Mouse (Mus musculus) left cerebral cortex, adult 2 months (tissue): Measurements from ENCODE around the gene Krt33a. TPM values are rescaled to one million over a fixed set of nuclear protein-coding genes. Genes with fewer than 3 reads are reported as not detected.

Experiments used
- DNase-seq, 2 experiments: peaks; one replicate each; pipeline ENCODE4 v3.0.0; 2021 to 2022; ENCODE audit warnings: low spot score in 2 of 2, mixed read lengths in 1 of 2; ENCODE audit errors: extremely low spot score in 1 of 2
- H3K27ac ChIP-seq: fragments of 200-600 bp; 2 replicates; pipeline ENCODE4 v1.8.1; 2022
- H3K4me3 ChIP-seq: fragments of 200-600 bp; 2 replicates; pipeline ENCODE4 v1.8.1; 2022
- CTCF ChIP-seq: fragments of 200-600 bp; IDR thresholded peaks from 2 replicates; pipeline ENCODE4 v1.8.1; 2022; ENCODE audit warnings: antibody characterized with exemption, mild to moderate bottlenecking, moderate library complexity
- intact Hi-C: fragments of 180-260 bp; cut with DNase I; formaldehyde crosslinking; loops from one replicate; pipeline ENCODE4 v1.15.1; 2025
- long read RNA-seq, 2 experiments: library from polyadenylated mRNA; stranded (forward); transcript quantifications; one replicate each; pipeline ENCODE4 v2.0.0; 2021; ENCODE audit warnings: borderline mapping rate in 2 of 2
- total RNA-seq, 2 experiments: library from RNA; stranded (reverse); gene quantifications; 2 replicates each; pipeline ENCODE4 v1.2.3; 2021

Gene Krt33a
- total RNA-seq: not detected
- long read RNA-seq, experiment 1: 0 reads
- long read RNA-seq, experiment 2: 0 reads

DNA sequence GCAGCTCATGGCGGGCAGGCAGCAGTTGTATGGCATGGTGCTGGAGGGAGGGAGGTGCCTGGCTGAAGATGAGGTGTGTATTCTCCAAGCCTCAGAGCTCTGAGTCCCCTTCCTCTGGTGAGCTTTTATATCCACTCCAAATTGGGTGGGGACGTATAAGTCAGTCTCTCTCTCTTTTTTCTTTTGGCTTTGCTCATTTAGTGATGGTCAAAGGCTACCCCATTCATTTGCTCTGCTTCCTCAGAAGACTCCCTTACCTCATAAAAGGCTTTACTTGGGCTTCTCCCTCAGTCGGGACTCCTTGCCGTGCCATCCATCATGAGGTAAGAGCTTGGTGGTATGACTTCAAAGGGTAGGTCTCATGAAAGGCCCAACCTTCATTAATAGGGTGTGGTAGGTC is at the start of gene Krt33a:
TSS of gene Krt33a (minus strand) at position 101 of the 400 bp plus-strand sequence.
- no peak for DNase-seq
- intact Hi-C loops: no loop called here
- Histone ChIP-seq H3K4me3 (no peak within 1 kb of the TSS), H3K27ac (no peak within 1 kb of the TSS)
- TF ChIP-seq CTCF: no peak

DNA sequence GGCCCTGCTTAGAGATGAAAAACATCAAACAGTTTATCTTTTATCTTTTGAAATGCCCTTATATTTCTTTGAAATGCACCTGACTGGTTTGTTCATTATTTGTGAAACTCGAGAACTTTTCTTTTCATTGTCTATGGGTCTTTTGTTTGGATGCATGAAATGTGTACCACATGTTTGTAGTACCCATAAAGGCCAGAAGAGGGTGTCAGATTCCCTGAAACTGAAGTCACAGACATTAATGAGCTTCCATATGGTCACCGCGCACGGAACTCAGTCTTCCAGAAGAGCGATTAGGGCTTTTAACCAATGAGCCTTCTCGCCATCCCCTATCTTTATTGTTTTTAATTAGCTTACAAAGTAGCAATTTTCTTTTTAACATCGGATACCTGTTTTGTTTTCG is 42.9 kb upstream of the Krt33a start:
- intact Hi-C loops: no loop called here
- DNase-seq: no peak
- TF ChIP-seq CTCF: no peak; the same call in none of the 2 replicates
- Histone ChIP-seq H3K4me3 (no peak overlapping the region), H3K27ac (no peak overlapping the region)

DNA sequence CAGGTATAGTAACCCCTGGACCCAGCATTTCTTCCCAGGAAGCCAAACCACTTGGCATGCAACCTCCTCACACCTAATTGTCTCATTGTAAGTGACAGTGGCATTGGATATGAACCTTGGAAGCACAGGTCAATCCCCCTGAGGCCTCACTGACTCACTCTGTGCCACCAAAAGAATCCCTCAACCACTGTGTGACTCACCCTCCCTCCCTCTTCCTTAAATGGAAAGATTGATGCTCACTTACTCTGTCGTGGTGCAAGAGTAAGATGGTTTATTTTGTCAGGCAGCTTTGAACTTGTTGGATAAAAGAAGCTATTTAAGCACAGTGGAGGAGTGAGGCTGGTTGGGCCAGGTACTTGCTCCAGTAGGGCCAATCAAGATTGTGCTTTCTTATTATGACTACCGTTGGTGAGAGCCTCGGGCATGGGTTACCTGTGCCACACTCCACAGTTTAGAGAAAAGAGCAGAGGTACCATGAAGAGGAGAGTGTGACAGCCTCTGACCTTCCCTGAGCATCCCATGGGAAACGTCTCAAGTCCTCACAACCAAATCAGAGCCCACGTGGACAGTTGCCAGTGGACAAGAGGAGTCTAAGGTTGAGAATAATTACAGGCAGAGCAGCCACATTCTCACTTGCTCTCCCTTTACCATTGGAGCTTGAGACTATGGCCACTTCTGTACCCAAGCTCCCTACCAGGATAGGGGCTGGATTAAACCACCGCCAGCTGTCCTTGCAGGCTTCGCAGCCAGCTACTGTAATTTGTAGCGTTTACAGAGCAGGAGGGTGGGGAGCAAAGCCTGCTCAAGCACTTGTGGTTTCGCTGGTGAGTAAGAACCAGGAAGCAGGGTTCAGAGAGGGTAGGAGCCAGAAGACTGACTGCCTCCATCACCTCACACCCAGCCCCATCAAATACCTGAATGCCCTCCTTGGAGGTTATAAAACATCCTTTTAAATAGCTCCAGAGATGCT is 40.0 kb upstream of the Krt33a start:
- intact Hi-C loops: no loop called here
- H3K4me3 ChIP-seq: no peak overlapping the region
- no peak for DNase-seq
- no peak overlapping the region for H3K27ac ChIP-seq
- no peak for TF ChIP-seq CTCF

DNA sequence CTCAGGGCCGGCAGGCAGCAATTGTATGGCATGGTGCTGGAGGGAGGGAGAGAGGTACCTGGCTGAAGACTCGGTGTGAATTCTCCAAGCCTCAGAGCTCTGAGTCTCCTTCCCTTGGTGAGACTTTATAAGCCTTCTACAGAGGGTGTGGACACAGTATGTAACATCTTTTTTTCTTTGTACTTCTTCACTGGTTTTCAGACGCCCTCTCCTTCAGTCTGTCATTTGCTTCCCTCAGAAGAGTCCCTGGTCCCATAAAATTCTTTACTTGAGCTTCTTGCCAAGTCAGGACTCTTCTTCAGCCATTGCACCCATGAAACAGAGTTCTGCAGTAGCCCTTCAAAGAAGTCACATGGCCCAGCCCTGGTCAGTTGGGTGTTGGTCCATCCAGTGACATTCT is 34.4 kb upstream of the Krt33a start, which contains the start of gene Krt31:
TSS of gene Krt31 (minus strand) at position 101 of the 400 bp plus-strand sequence.
- TF ChIP-seq CTCF: no peak
- H3K4me3 ChIP-seq: no peak within 1 kb of the TSS
- intact Hi-C loops: no loop called here
- no peak for DNase-seq
- no peak within 1 kb of the TSS for H3K27ac ChIP-seq

DNA sequence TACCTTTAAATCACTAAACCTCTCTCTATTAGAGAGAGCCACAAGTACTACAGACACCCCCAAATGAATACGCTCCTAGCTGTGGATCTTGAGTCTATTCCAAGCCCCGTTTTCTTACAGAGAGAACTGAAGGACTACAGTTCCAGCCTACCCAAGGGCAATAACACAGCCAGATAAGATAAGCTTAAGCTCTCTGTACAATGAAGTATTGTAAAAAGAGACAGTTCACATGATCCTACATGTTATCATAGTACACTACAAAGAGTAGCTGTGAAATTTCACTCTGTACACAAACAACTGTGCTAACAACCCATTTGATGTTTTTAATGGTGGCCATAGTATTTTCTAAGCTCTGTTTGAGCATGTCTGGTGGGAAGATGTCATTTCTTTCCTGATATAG is 31.2 kb upstream of the Krt33a start:
- H3K27ac ChIP-seq: no peak overlapping the region
- intact Hi-C loops: no loop called here
- TF ChIP-seq CTCF: no peak
- H3K4me3 ChIP-seq: no peak overlapping the region
- DNase-seq: no peak

DNA sequence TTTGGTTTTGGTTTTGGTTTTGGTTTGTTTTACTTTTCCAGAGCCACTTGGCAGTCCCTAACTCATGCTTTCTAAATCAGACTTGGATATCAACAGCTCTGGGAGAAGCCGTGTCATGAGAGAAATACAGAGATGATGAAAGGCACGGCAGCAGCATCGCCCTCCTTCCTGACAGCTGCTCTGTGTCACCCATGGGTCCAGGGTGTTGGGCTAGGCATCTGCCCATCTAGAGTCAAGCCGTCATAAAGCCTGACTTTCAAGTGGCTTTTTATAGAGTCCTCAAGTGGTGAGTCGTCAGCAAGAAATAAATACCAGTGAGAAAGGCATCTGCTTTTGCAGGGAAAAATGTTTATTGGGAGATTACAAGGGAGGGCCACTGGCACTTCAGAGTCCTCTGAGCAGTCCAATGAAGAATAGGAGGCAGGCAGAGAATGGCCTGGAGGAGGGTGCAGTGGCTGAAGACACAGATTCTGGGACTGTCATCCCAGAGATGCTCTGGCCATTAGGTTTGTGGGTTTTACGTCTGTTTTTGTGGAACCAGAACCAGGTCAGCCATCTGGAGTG is 30.4 kb upstream of the Krt33a start:
- intact Hi-C loops: no loop called here
- TF ChIP-seq CTCF: no peak
- Histone ChIP-seq H3K27ac (no peak overlapping the region), H3K4me3 (no peak overlapping the region)
- no peak for DNase-seq

DNA sequence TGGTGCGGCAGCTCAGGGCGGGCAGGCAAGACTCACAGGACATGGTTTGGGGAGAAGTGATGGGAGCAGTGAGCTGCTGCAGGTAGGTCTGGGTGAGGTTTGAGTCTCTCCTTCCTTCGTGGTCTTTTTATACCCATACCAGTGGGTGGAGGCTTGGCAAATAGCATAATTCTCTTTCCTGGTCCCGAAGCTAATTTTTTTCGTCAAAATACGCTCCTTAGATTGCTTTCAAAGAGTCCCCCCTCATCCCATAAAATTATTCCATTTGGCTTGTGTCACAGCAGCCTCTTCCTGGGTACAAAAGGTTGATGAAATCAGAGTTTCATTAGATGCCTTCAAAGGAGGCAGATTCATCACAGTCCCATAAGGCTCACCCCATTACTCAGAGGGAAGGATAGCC is 25.4 kb upstream of the Krt33a start, which contains the start of gene Krt34:
TSS of gene Krt34 (minus strand) at position 101 of the 400 bp plus-strand sequence.
- no peak within 1 kb of the TSS for H3K27ac ChIP-seq
- H3K4me3 ChIP-seq: no peak within 1 kb of the TSS
- intact Hi-C loops: no loop called here
- DNase-seq: no peak
- TF ChIP-seq CTCF: no peak

DNA sequence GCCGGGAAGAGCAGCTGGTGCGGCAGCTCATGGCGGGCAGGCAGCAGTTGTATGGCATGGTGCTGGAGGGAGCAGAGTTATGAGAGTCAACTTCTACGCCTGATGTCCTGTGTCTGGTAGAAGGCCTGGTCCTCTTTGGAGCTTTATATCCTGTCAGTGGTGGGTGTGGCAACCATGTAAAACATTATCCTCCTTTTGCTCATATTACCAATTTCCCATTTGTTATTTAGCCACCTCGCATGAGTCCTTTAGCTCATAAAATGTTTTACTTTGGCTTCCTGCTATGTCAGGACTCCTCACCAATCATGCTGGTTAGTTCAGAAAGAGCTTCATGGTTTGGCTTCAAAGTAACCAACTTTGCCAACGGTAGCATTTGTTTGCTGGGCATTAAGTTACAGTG is 13.8 kb upstream of the Krt33a start, which contains the start of gene Krt33b:
TSS of gene Krt33b (minus strand) at position 101 of the 400 bp plus-strand sequence.
- no peak for DNase-seq
- intact Hi-C loops: no loop called here
- no peak for TF ChIP-seq CTCF

DNA sequence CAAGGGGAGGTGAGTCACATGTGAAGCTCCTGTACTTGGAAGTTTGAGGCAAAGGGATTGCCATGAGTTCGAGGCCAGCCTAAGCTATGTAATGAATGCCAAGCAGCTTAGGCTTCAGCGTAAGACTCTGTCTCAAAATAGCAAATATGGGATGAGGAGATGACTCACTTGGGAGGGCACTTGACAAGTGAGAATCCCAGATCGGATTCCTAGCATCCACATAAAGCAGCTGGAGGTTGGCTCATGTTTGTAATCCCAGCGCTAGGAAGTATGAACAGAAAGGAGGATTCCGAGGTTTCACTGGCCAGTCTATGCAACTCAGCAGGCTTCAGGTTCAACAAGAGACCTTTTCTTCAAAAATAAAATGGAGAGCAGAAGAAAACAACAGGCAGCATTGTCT is 5.4 kb upstream of the Krt33a start:
- intact Hi-C loops: no loop called here
- no peak overlapping the region for H3K4me3 ChIP-seq
- H3K27ac ChIP-seq: no peak overlapping the region
- DNase-seq: no peak
- no peak for TF ChIP-seq CTCF

More for the DNA sequence above, 13.8 kb upstream of the Krt33a start, which contains the start of gene Krt33b:
- Histone ChIP-seq H3K27ac (no peak within 1 kb of the TSS), H3K4me3 (no peak within 1 kb of the TSS)

DNA sequence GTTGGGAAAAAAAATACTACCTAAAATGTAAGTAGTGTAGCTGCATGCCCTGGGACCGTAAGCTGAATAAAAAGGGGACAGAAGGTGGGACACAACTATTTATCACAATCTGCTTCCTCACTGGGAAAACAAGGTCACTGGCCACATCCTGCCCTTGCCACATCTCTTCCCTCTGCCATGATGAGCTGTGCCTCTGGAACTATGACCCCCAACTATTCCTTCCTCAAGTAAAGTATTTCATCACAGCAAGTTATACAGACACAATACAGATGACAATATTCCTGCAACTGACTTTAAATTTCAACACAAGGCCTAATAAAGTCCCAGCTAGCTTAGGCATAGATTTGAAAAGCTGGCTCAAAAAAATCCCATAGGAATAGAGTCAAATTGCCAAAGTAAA is 3.5 kb upstream of the Krt33a start:
- no peak for TF ChIP-seq CTCF
- H3K27ac ChIP-seq: no peak overlapping the region
- intact Hi-C loops: no loop called here
- DNase-seq: no peak
- H3K4me3 ChIP-seq: no peak overlapping the region

DNA sequence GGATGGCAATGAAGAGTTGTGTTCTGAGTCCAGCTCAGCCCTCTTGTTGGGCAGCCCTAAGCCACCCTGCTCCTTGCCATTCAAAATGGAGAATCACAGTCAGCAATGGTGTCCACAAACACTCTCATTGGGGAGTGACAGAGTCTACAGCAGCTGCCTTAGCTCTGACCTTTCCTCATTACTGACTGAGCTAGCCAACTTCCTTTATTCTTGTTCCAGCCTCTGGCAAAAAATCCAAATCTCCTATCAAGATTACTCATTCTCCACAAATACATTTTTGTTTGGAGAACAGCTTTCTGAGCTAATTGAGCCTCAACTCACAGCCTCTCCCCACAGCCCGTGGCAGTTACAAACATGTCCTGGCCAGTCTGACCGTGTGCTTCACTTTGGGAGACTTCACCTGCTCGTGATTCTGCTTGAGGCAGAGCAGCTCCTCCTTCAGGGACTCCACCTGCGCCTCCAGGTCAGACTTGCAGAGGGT is 2.3 kb downstream of the Krt33a start:
- intact Hi-C loops: no loop called here
- no peak overlapping the region for H3K4me3 ChIP-seq
- TF ChIP-seq CTCF: no peak

DNA sequence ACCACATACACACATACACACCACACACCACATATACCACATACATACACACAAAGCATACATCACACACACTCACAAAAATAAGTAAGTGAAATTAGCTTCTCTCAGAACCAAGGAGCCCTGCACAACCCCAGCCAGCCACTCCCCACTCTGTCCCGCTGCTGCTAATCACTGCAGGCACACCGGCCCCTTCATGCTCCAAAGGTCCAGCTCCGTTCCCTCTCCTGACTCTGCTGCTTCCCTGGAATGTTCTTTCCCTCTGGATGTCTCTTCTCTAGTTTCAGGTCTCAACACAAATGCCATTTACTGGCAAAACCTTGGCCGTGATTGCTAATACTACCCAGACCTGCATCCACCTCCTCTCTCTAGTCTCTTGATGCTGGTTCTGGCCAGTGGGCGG is 5.3 kb downstream of the Krt33a start:
- Histone ChIP-seq H3K4me3 (no peak overlapping the region), H3K27ac (no peak overlapping the region)
- intact Hi-C loops: no loop called here
- no peak for DNase-seq
- TF ChIP-seq CTCF: no peak

More for the DNA sequence above, 2.3 kb downstream of the Krt33a start:
- DNase-seq: no peak
- no peak overlapping the region for H3K27ac ChIP-seq
